Mouse (Mus musculus) mouse trophoblast stem cell (cell line): ENCODE data around the gene Zfp654.

Source experiments
- in situ Hi-C, 2 experiments: fragments of 300-500 bp; cut with MseI, MboI; formaldehyde crosslinking; loops; 2 replicates in 1 of 2; 3 replicates in 1 of 2; pipeline ENCODE4 v1.15.1; 2025

The Zfp654 gene

GRCm38 (mm10) chr16:64766696-64767300 is 84.7 kb downstream of the Zfp654 start:
- in situ Hi-C loops = no loop called here

- in situ Hi-C loops = no loop called here
These were observed 92.2 kb downstream of the Zfp654 start for GRCm38 (mm10) chr16:64759245-64759626.

GRCm38 (mm10) chr16:64758561-64759244 is 92.7 kb downstream of the Zfp654 start:
- in situ Hi-C loops = no loop called here

GRCm38 (mm10) chr16:64757666-64758400 is 93.6 kb downstream of the Zfp654 start:
- in situ Hi-C loops = no loop called here

GRCm38 (mm10) chr16:64756321-64756720 is 95.1 kb downstream of the Zfp654 start:
- in situ Hi-C loops = no loop called here

- in situ Hi-C loops = no loop called here
These were observed 96.7 kb downstream of the Zfp654 start for GRCm38 (mm10) chr16:64754743-64755139.

- in situ Hi-C loops = no loop called here
These were observed 97.3 kb downstream of the Zfp654 start for GRCm38 (mm10) chr16:64753990-64754742.

- in situ Hi-C loops = loop anchor here (25.0 kb wide), 1 partner anchor 886 kb away; the partner anchor contains the start of gene Epha3 (in 2 of the 2)
These were observed 103.2 kb downstream of the Zfp654 start for GRCm38 (mm10) chr16:64748237-64748636.

- in situ Hi-C loops = loop anchor here (25.0 kb wide), 1 partner anchor 883 kb away; the partner anchor contains the start of gene Epha3 (in 2 of the 2)
These were observed 106.4 kb downstream of the Zfp654 start for GRCm38 (mm10) chr16:64745089-64745488.

GRCm38 (mm10) chr16:64737289-64737688 is 114.2 kb downstream of the Zfp654 start:
- in situ Hi-C loops = loop anchor here (25.0 kb wide), 1 partner anchor 875 kb away; the partner anchor contains the start of gene Epha3 (in 2 of the 2)
